Mouse (Mus musculus) erythroblast, embryonic 14.5 days (primary cell): ENCODE data around the gene 1700003E16Rik. TPM values are rescaled to one million over a fixed set of nuclear protein-coding genes. Genes with fewer than 3 reads are reported as not detected.

Source experiments
- H3K27me3 ChIP-seq: 2 replicates; pipeline ENCODE4 v1.6.1; 2012; ENCODE audit warnings: inconsistent platforms; ENCODE audit not compliant: control insufficient read depth
- H3K36me3 ChIP-seq: 2 replicates; pipeline ENCODE4 v1.6.1; 2012; ENCODE audit warnings: mild to moderate bottlenecking, inconsistent platforms; ENCODE audit not compliant: control insufficient read depth
- H3K4me1 ChIP-seq: 2 replicates; pipeline ENCODE4 v1.6.1; 2012; ENCODE audit warnings: inconsistent platforms; ENCODE audit not compliant: control insufficient read depth
- H3K4me3 ChIP-seq: replicated peaks from 2 replicates; pipeline ENCODE3; 2012; ENCODE audit warnings: moderate library complexity, mild to moderate bottlenecking, inconsistent platforms
- H3K9me3 ChIP-seq: 2 replicates; pipeline ENCODE4 v1.6.1; 2012; ENCODE audit warnings: low read length, inconsistent platforms, mixed read lengths; ENCODE audit not compliant: control insufficient read depth
- GATA1 ChIP-seq: IDR thresholded peaks from 2 replicates; pipeline ENCODE4 v1.6.1; 2012; ENCODE audit warnings: low read length, inconsistent platforms, mixed read lengths
- TAL1 ChIP-seq: IDR thresholded peaks from 3 replicates; pipeline ENCODE4 v1.6.1; 2012; ENCODE audit warnings: low read length, inconsistent platforms, mixed read lengths
- polyA plus RNA-seq: library from polyadenylated mRNA; stranded (reverse); fragments of >175 nt; gene quantifications from 2 replicates; pipeline ENCODE4 v1.2.3, GENCODE M21; 2012

The 1700003E16Rik gene
- polyA plus RNA-seq, 1 experiment: not detected

DNA sequence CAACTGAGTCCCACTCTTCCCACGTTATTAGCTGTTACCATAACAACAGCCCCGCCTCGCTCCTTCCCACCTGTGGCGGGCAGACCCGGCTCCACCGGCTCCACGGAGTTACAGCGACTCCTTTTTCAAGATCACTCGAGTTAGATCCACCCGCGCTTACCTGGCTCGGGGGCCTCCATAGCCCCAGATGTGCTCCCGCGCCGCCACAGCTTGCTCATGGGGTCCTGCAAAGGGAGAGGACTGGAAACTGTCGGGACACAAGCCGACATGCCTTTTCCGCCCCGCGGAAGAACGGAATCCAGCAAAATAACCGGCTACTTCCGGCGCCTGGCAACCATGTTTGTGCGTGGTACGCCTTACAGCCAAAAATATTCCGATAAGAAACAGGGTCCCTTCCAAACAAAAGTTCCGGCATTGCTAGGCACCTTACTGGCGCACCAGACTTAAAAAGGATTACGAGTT, 31.3 kb upstream of the 1700003E16Rik start:
- peaks cover 55% of the 10 kb centered on the region for H3K4me1 ChIP-seq
- H3K27me3 ChIP-seq: no peaks in the 10 kb centered on the region
- H3K9me3 ChIP-seq: no peaks in the 10 kb centered on the region
- H3K36me3 ChIP-seq: peaks cover 20% of the 10 kb centered on the region
- H3K4me3 ChIP-seq: peak overlapping the region; percentile 80
- no peak for TF ChIP-seq GATA1
- no peak for TF ChIP-seq TAL1

- Histone ChIP-seq H3K4me1 (peaks cover 50% of the 10 kb centered on the region), H3K4me3 (peak within 1 kb of the TSS; percentile 80), H3K27me3 (no peaks in the 10 kb centered on the region), H3K36me3 (peaks cover 16% of the 10 kb centered on the region), H3K9me3 (no peaks in the 10 kb centered on the region)
- TF ChIP-seq GATA1 (no peak), TAL1 (no peak)
Observed at GRCm38 (mm10) chr6:83125331-83125730, 30.9 kb upstream of the 1700003E16Rik start, which contains the start of gene Ino80b. Ino80b (minus strand) TSS chr6:83125431.

GRCm38 (mm10) chr6:83127419-83127818, 28.8 kb upstream of the 1700003E16Rik start:
- TF ChIP-seq TAL1 (no peak), GATA1 (no peak)

DNA sequence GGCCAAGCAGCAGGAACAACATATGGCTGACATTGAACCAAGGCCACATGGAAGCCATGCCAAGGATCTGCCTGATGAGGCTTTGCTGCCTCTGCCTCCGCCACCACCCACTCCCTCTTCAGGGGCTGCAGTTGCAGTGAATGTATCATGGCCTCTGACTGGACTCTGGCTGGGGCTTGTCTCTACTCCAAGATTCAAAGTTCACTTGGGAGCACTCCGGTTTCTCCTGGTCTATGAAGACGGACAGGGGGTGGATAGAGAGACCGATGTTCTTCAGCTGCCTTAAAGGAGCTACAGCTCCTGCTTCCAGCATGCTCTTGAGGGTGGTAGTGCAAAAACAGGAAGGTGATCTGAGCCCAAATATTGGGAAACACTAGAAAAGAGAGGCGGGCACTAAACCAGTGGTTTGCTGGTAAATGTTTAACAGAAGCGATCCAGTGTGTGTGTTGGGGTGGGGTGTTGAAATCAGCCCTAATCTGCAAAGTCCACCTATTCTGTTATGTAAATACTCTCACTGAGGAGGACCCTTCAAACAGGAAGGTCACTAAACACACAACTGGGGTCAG, 24.7 kb upstream of the 1700003E16Rik start:
- Histone ChIP-seq H3K9me3 (no peaks in the 10 kb centered on the region), H3K27me3 (peaks cover 35% of the 10 kb centered on the region), H3K36me3 (no peaks in the 10 kb centered on the region), H3K4me3 (no peak overlapping the region), H3K4me1 (peaks cover 10% of the 10 kb centered on the region)
- TF ChIP-seq TAL1: no peak
- no peak for TF ChIP-seq GATA1

More at GRCm38 (mm10) chr6:83127419-83127818, 28.8 kb upstream of the 1700003E16Rik start:
- H3K4me1 ChIP-seq: peaks cover 33% of the 10 kb centered on the region
- H3K36me3 ChIP-seq: peaks cover 15% of the 10 kb centered on the region
- no peak overlapping the region for H3K4me3 ChIP-seq
- peaks cover 5% of the 10 kb centered on the region for H3K27me3 ChIP-seq
- H3K9me3 ChIP-seq: no peaks in the 10 kb centered on the region

- Histone ChIP-seq H3K27me3 (peaks cover 43% of the 10 kb centered on the region), H3K9me3 (no peaks in the 10 kb centered on the region), H3K4me1 (peaks cover 18% of the 10 kb centered on the region), H3K36me3 (no peaks in the 10 kb centered on the region), H3K4me3 (no peak overlapping the region)
- TF ChIP-seq TAL1: no peak
- no peak for TF ChIP-seq GATA1
Observed at GRCm38 (mm10) chr6:83132176-83132919, 23.9 kb upstream of the 1700003E16Rik start.

GRCm38 (mm10) chr6:83134226-83134625, 22.0 kb upstream of the 1700003E16Rik start:
- H3K36me3 ChIP-seq: no peaks in the 10 kb centered on the region
- no peak overlapping the region for H3K4me3 ChIP-seq
- H3K4me1 ChIP-seq: peaks cover 26% of the 10 kb centered on the region
- H3K9me3 ChIP-seq: no peaks in the 10 kb centered on the region
- H3K27me3 ChIP-seq: peaks cover 58% of the 10 kb centered on the region
- TF ChIP-seq GATA1: no peak
- no peak for TF ChIP-seq TAL1

- Histone ChIP-seq H3K9me3 (no peaks in the 10 kb centered on the region), H3K27me3 (peaks cover 66% of the 10 kb centered on the region), H3K4me3 (peak within 1 kb of the TSS; percentile 56), H3K36me3 (no peaks in the 10 kb centered on the region; the same call in 1 of the 2 replicates), H3K4me1 (peaks cover 26% of the 10 kb centered on the region)
- TF ChIP-seq GATA1 (no peak), TAL1 (no peak)
Observed at GRCm38 (mm10) chr6:83134951-83135513, 21.2 kb upstream of the 1700003E16Rik start, which contains the start of gene Rtkn. Rtkn (plus strand) TSS chr6:83135463.

DNA sequence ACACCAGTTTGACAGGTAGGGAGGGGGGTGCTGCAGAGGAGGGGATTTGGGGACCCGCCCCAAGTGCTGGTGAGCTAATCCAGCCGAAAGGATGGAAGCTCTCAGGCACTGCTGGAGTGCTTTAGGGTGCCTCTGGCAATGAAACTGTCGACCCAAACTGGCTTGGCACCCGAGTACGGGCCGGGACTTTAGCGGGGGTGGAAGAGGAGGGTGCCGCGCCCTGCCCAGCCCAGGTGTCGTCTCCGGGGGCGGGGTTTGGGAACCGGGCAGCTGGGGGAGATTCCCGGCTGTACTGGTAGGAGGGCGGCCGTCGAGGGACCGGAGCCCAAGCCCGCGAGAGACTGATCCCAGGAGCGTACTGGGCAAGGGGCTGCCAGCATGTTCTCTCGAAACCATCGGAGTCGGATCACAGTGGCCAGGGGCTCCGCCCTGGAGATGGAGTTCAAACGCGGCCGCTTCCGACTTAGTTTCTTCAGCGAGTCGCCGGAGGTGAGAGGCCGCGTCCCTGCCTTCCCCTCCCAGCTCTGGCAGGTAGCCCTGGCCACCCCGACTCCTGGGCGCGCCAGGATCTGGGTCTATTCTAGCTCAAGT, 20.5 kb upstream of the 1700003E16Rik start:
- Histone ChIP-seq H3K4me3 (peak overlapping the region; percentile 56), H3K27me3 (peaks cover 70% of the 10 kb centered on the region), H3K4me1 (peaks cover 26% of the 10 kb centered on the region), H3K9me3 (no peaks in the 10 kb centered on the region), H3K36me3 (no peaks in the 10 kb centered on the region; the same call in 1 of the 2 replicates)
- TF ChIP-seq TAL1: no peak
- no peak for TF ChIP-seq GATA1
